Mouse (Mus musculus): Measurements from ENCODE around the gene Itga11.
"Not testable (repeated sequence)": the region's sequence is repeated elsewhere in the genome, so short reads cannot be mapped to it uniquely, and the experiment has no call there.

Itga11 gene

GRCm38 (mm10) chr9:62765346-62765745, 87.7 kb downstream of the Itga11 start:
- DNase-seq (ENCODE audit: low spot score in 2 of 2): no peak

- DNase-seq (ENCODE audit: low spot score in 2 of 2): no peak
These were observed 89.8 kb downstream of the Itga11 start for GRCm38 (mm10) chr9:62767464-62767863.

- no peak for DNase-seq (ENCODE audit: low spot score in 2 of 2)
These were observed 90.7 kb downstream of the Itga11 start for GRCm38 (mm10) chr9:62768361-62768760.

GRCm38 (mm10) chr9:62772746-62773145, 95.1 kb downstream of the Itga11 start:
- DNase-seq (ENCODE audit: low spot score in 2 of 2): no peak

- no peak for DNase-seq (ENCODE audit: low spot score in 2 of 2)
These were observed 97.8 kb downstream of the Itga11 start for GRCm38 (mm10) chr9:62775464-62775863.

- DNase-seq (ENCODE audit: low spot score in 2 of 2): peak; percentile 41 to 72
These were observed 99.8 kb downstream of the Itga11 start for GRCm38 (mm10) chr9:62777461-62777860.

GRCm38 (mm10) chr9:62778721-62779120, 101.1 kb downstream of the Itga11 start:
- DNase-seq (ENCODE audit: low spot score in 2 of 2): no peak

- no peak for DNase-seq (ENCODE audit: low spot score in 2 of 2)
These were observed 104.3 kb downstream of the Itga11 start for GRCm38 (mm10) chr9:62781965-62782364.

GRCm38 (mm10) chr9:62782976-62783781, 105.6 kb downstream of the Itga11 start:
- DNase-seq (ENCODE audit: low spot score in 2 of 2): no peak

- no peak for DNase-seq (ENCODE audit: low spot score in 2 of 2)
These were observed 106.6 kb downstream of the Itga11 start for GRCm38 (mm10) chr9:62784233-62784632.

- DNase-seq (ENCODE audit: low spot score in 2 of 2): no peak
These were observed 109.1 kb downstream of the Itga11 start for GRCm38 (mm10) chr9:62786721-62787120.

- no peak for DNase-seq (ENCODE audit: low spot score in 2 of 2)
These were observed 112.2 kb downstream of the Itga11 start for GRCm38 (mm10) chr9:62789856-62790255.

GRCm38 (mm10) chr9:62799218-62799617, 121.6 kb downstream of the Itga11 start:
- DNase-seq (ENCODE audit: low spot score in 2 of 2): not testable (repeated sequence)

GRCm38 (mm10) chr9:62810095-62810494, 132.5 kb downstream of the Itga11 start:
- no peak for DNase-seq (ENCODE audit: low spot score in 2 of 2)

GRCm38 (mm10) chr9:62810543-62811515, 133.2 kb downstream of the Itga11 start:
- peak in 1 of 2 experiments; percentile 44 for DNase-seq (ENCODE audit: low spot score in 2 of 2)

GRCm38 (mm10) chr9:62811516-62812121, 134.0 kb downstream of the Itga11 start, which contains the start of gene Fem1b:
Gene Fem1b (minus strand): TSS chr9:62811934.
- DNase-seq (ENCODE audit: low spot score in 2 of 2): peak; percentile 90 to 95

GRCm38 (mm10) chr9:62812216-62813049, 134.8 kb downstream of the Itga11 start:
- no peak for DNase-seq (ENCODE audit: low spot score in 2 of 2)

GRCm38 (mm10) chr9:62814751-62815150, 137.1 kb downstream of the Itga11 start:
- no peak for DNase-seq (ENCODE audit: low spot score in 2 of 2)

- DNase-seq (ENCODE audit: low spot score in 2 of 2): no peak
These were observed 138.9 kb downstream of the Itga11 start for GRCm38 (mm10) chr9:62816323-62817098.

GRCm38 (mm10) chr9:62817099-62817571, 139.5 kb downstream of the Itga11 start:
- no peak for DNase-seq (ENCODE audit: low spot score in 2 of 2)

Measured in spleen, postnatal 4 days (tissue).